Mouse (Mus musculus): ENCODE data around the gene Gm28269.

Gene Gm28269

DNA sequence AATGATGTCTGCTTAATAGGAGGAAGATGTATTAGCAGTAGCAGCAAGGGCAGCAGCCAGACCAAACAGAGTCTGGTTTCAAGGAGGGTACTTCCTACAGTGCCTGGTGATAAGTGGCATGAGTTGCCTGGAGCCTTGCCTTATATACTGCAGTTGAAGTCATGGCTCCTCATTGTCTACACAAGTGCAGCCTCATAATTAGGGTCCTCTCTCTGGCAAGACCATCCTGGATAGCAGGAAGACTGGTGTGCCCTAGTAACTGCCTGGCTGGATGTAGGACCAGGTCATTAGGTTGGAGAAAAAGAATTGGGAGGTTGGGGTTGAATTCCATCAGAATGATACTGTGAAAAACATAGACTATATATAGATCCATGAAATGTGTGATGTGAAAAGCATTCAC is at the start of gene Gm28269:
TSS of gene Gm28269 (minus strand) at position 101 of the 400 bp plus-strand sequence.
- no peak for DNase-seq

DNA sequence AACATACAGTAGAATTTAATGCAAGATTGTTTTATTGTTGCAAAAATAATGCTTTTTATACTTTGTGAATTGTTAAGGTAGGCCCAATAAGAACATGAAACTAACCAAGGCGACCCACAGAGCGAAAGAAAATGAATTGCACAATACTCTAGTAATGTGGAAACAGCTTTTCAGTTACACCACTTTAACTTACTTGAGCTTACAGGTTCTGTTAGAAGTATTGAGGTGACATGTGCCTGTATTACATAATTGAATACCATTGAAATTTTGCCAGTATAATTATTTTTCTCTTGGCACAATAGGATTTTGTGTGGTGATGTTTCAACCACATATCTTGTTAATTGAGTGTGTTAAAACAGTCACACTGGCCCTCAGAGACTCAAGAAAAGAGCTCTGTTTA is 28.0 kb downstream of the Gm28269 start:
- DNase-seq, result no peak

DNA sequence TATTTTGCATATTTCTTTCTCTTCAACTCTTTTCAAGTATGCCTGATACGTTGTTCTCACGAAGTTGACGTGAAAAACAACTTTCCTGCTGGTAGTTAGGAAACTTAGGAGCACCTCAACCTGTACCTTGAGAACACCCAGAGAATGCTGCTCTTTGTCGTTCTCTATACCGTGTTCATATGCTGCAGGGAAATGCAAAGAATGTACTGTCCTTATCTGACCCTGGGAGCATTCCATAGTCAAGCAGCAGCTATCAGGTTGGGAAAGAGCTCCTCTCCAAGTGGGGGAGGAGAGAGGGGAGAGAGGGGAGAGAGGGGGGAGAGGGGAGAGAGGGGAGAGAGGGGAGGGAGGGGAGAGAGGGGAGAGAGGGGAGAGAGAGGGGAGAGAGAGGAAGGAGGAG is 29.6 kb downstream of the Gm28269 start:
- DNase-seq, result no peak

DNA sequence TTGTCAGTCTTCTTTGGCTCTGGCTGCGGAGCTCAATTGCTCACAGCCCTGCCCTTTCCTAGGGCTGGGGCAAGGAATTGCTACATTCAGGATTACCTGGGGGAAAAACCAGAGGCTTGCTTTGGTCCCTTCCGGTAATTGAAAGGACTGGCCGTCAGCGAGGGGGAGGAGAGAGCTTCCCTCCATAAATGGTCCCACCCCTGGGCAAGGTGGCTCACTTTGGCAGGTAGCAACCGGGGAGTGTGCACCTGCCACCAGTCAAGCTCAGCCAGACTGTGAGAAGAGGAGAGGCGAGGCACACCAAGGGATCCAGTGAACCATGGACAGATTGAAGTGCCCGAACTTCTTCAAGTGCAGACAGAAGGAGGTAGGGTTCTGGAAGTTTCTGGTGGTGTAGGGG is 30.1 kb downstream of the Gm28269 start, which contains the start of gene Slc6a14:
TSS of gene Slc6a14 (plus strand) at position 68 of the 400 bp plus-strand sequence.
- DNase-seq, result no peak

DNA sequence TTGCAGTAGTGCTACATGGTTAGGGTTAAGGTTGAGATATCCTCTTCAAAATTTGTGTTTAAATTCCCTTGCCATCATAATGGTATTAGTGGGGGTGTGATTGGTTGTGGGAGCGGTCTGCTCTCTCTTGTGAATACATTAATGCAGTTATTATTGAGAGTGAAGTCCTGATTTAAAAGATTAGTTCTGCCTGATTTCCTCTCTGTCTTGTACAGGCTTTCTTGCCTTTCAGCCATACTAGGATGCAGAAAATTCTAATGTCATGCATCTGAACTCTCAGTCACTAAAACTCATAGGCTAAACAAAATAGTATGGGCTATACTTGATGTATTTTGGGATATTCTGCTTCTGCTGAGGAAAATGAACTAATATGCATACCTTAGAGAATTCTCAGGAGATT is 40.4 kb downstream of the Gm28269 start:
- DNase-seq, result no peak

DNA sequence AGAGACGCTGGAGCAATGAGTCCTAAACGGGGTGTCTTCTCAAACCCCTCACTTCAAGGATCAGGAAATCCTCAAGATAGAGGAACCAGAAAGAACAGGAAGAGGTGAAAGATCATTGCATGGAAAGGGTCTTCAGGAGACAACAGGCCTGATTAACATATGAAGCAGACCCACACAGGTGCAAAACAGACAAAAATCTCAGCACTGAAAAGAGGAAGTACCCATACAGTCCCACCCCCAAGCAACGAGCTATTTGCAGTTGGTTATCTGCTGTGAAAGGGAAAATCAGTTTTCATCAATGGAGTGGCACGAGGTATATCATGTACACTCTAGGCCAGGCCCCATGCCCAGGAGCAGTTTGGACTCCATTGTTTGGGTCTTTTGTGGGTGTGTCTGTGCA is 43.3 kb downstream of the Gm28269 start:
- DNase-seq, result no peak

DNA sequence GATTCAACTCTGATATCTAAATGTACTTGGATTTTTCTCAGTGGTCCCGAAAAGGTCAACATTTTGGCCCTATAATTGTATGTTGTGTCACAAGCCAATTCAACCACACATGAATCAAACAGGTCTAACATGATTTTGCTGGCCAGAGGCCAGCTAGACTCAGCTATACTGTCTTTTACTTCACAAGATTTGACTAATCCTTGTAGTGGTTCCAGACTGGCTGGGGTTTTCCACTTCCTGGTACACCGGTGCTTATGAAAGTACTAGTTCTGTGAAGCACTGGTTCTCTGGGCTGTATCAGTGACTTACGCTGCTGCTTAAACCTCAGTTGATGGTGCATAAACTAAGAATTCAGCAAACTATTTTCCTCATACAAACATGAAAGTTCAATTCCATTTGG is 49.2 kb downstream of the Gm28269 start:
- no peak for DNase-seq

DNA sequence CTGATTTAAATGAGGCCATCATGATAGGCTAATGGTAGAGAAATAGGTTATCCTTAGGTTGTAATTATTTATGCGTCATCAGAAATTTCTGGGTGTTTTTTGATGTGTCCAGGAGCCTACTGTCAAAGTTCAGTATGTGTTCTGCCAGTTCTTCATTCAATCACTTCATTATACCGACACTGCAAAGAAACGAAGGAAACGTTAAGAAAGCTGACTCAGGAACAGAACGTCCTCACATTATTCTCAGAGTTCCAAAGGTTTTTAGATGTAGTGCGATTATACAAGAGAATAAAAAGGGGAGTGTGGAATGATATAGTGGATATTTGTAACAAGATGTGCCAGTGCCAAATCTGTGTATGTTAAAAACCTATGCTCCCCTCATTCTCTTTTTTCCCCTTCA is 49.7 kb downstream of the Gm28269 start:
- DNase-seq, result no peak
